Mouse (Mus musculus): ENCODE measurements around the gene Rcn3. TPM values are rescaled to one million over a fixed set of nuclear protein-coding genes. Genes with fewer than 3 reads are reported as not detected.

Rcn3 gene
- polyA plus RNA-seq, 1 experiment from 2014 or later = 339 TPM

- H3K4me3 ChIP-seq (ENCODE audit: low read depth, low read length) = no peak overlapping the region
- no peaks in the 10 kb centered on the region for H3K27me3 ChIP-seq (ENCODE audit: control insufficient read depth, insufficient read depth, low read length)
- H3K4me2 ChIP-seq = no peak overlapping the region
- 85% methylated on average over 17 of the region's 17 CpGs for WGBS (ENCODE audit: insufficient replicate concordance)
- H3K9ac ChIP-seq (ENCODE audit: low read depth, low read length) = no peak overlapping the region
- no peaks in the 10 kb centered on the region for H3K9me3 ChIP-seq (replicated peaks; ENCODE audit: control insufficient read depth, low read length)
- H3K36me3 ChIP-seq (ENCODE audit: control insufficient read depth, insufficient read depth, low read length) = peaks cover 39% of the 10 kb centered on the region
- H3K27ac ChIP-seq (ENCODE audit: low read depth, low read length) = no peak overlapping the region
- no peak for ATAC-seq (replicated peaks; ENCODE audit: insufficient number of reproducible peaks, low FRiP score, low TSS enrichment)
- H3K4me1 ChIP-seq (ENCODE audit: control insufficient read depth, insufficient read depth, low read length) = peaks cover 12% of the 10 kb centered on the region; the same call in 1 of the 2 replicates
Measured at GRCm38 (mm10) chr7:45088597-45088996, 3.4 kb downstream of the Rcn3 start.

GRCm38 (mm10) chr7:45086084-45086483, 5.9 kb downstream of the Rcn3 start:
- Histone ChIP-seq H3K4me2 (no peak overlapping the region), H3K4me3 (ENCODE audit: low read depth, low read length) (no peak overlapping the region), H3K4me1 (ENCODE audit: control insufficient read depth, insufficient read depth, low read length) (peaks cover 7% of the 10 kb centered on the region; the same call in 1 of the 2 replicates), H3K27ac (ENCODE audit: low read depth, low read length) (no peak overlapping the region), H3K36me3 (ENCODE audit: control insufficient read depth, insufficient read depth, low read length) (peaks cover 47% of the 10 kb centered on the region), H3K27me3 (ENCODE audit: control insufficient read depth, insufficient read depth, low read length) (no peaks in the 10 kb centered on the region), H3K9me3 (replicated peaks; ENCODE audit: control insufficient read depth, low read length) (no peaks in the 10 kb centered on the region; the same call in 1 of the 2 replicates), H3K9ac (ENCODE audit: low read depth, low read length) (no peak overlapping the region)
- ATAC-seq (replicated peaks; ENCODE audit: insufficient number of reproducible peaks, low FRiP score, low TSS enrichment) = no peak
- WGBS (ENCODE audit: insufficient replicate concordance) = 73% methylated on average over 4 of the region's 4 CpGs

- ATAC-seq (replicated peaks; ENCODE audit: insufficient number of reproducible peaks, low FRiP score, low TSS enrichment) = no peak
- Histone ChIP-seq H3K4me3 (ENCODE audit: low read depth, low read length) (no peak overlapping the region), H3K36me3 (ENCODE audit: control insufficient read depth, insufficient read depth, low read length) (peaks cover 41% of the 10 kb centered on the region), H3K4me1 (ENCODE audit: control insufficient read depth, insufficient read depth, low read length) (no peaks in the 10 kb centered on the region), H3K27me3 (ENCODE audit: control insufficient read depth, insufficient read depth, low read length) (no peaks in the 10 kb centered on the region), H3K4me2 (no peak overlapping the region), H3K27ac (ENCODE audit: low read depth, low read length) (no peak overlapping the region), H3K9ac (ENCODE audit: low read depth, low read length) (0 out of 2 replicates have a peak overlapping the region, but pooled peaks have one; percentile 16), H3K9me3 (replicated peaks; ENCODE audit: control insufficient read depth, low read length) (no peaks in the 10 kb centered on the region; the same call in 1 of the 2 replicates)
- WGBS (ENCODE audit: insufficient replicate concordance) = 76% methylated on average over 22 of the region's 22 CpGs
Measured at GRCm38 (mm10) chr7:45083300-45083890, 8.6 kb downstream of the Rcn3 start.

GRCm38 (mm10) chr7:45082401-45083299, 9.4 kb downstream of the Rcn3 start:
- 59% methylated on average over 25 of the region's 25 CpGs for WGBS (ENCODE audit: insufficient replicate concordance)
- H3K4me1 ChIP-seq (ENCODE audit: control insufficient read depth, insufficient read depth, low read length) = no peaks in the 10 kb centered on the region
- no peak overlapping the region for H3K27ac ChIP-seq (ENCODE audit: low read depth, low read length)
- H3K36me3 ChIP-seq (ENCODE audit: control insufficient read depth, insufficient read depth, low read length) = peaks cover 37% of the 10 kb centered on the region
- no peak overlapping the region for H3K9ac ChIP-seq (ENCODE audit: low read depth, low read length)
- H3K4me3 ChIP-seq (ENCODE audit: low read depth, low read length) = no peak overlapping the region
- no peaks in the 10 kb centered on the region; the same call in 1 of the 2 replicates for H3K9me3 ChIP-seq (replicated peaks; ENCODE audit: control insufficient read depth, low read length)
- H3K27me3 ChIP-seq (ENCODE audit: control insufficient read depth, insufficient read depth, low read length) = no peaks in the 10 kb centered on the region
- peak overlapping the region; percentile 12; the same call in 1 of the 2 replicates for H3K4me2 ChIP-seq
- ATAC-seq (replicated peaks; ENCODE audit: insufficient number of reproducible peaks, low FRiP score, low TSS enrichment) = no peak

- peaks cover 27% of the 10 kb centered on the region for H3K36me3 ChIP-seq (ENCODE audit: control insufficient read depth, insufficient read depth, low read length)
- no peaks in the 10 kb centered on the region; the same call in 1 of the 2 replicates for H3K9me3 ChIP-seq (replicated peaks; ENCODE audit: control insufficient read depth, low read length)
- no peak overlapping the region for H3K9ac ChIP-seq (ENCODE audit: low read depth, low read length)
- 51% methylated on average over 5 of the region's 5 CpGs for WGBS (ENCODE audit: insufficient replicate concordance)
- no peak overlapping the region for H3K4me2 ChIP-seq
- no peaks in the 10 kb centered on the region for H3K27me3 ChIP-seq (ENCODE audit: control insufficient read depth, insufficient read depth, low read length)
- no peaks in the 10 kb centered on the region; the same call in 1 of the 2 replicates for H3K4me1 ChIP-seq (ENCODE audit: control insufficient read depth, insufficient read depth, low read length)
- H3K4me3 ChIP-seq (ENCODE audit: low read depth, low read length) = no peak overlapping the region
- ATAC-seq (replicated peaks; ENCODE audit: insufficient number of reproducible peaks, low FRiP score, low TSS enrichment) = no peak
- H3K27ac ChIP-seq (ENCODE audit: low read depth, low read length) = no peak overlapping the region
Measured at GRCm38 (mm10) chr7:45081016-45081415, 11.0 kb downstream of the Rcn3 start.

- under 1% methylated on average over 10 of the region's 10 CpGs for WGBS (ENCODE audit: insufficient replicate concordance)
- ATAC-seq (replicated peaks; ENCODE audit: insufficient number of reproducible peaks, low FRiP score, low TSS enrichment) = no peak
Measured at GRCm38 (mm10) chr7:45079856-45080255, 12.2 kb downstream of the Rcn3 start.

GRCm38 (mm10) chr7:45078513-45078912, 13.5 kb downstream of the Rcn3 start:
- H3K27ac ChIP-seq (ENCODE audit: low read depth, low read length) = no peak overlapping the region
- H3K36me3 ChIP-seq (ENCODE audit: control insufficient read depth, insufficient read depth, low read length) = peaks cover 16% of the 10 kb centered on the region
- 31% methylated on average over 9 of the region's 9 CpGs for WGBS (ENCODE audit: insufficient replicate concordance)
- ATAC-seq (replicated peaks; ENCODE audit: insufficient number of reproducible peaks, low FRiP score, low TSS enrichment) = no peak
- no peak overlapping the region for H3K4me3 ChIP-seq (ENCODE audit: low read depth, low read length)
- no peak overlapping the region for H3K4me2 ChIP-seq
- H3K9ac ChIP-seq (ENCODE audit: low read depth, low read length) = no peak overlapping the region
- no peaks in the 10 kb centered on the region; the same call in 1 of the 2 replicates for H3K9me3 ChIP-seq (replicated peaks; ENCODE audit: control insufficient read depth, low read length)
- H3K27me3 ChIP-seq (ENCODE audit: control insufficient read depth, insufficient read depth, low read length) = no peaks in the 10 kb centered on the region
- peaks cover 13% of the 10 kb centered on the region for H3K4me1 ChIP-seq (ENCODE audit: control insufficient read depth, insufficient read depth, low read length)

More at GRCm38 (mm10) chr7:45079856-45080255, 12.2 kb downstream of the Rcn3 start:
- no peaks in the 10 kb centered on the region for H3K27me3 ChIP-seq (ENCODE audit: control insufficient read depth, insufficient read depth, low read length)
- H3K4me1 ChIP-seq (ENCODE audit: control insufficient read depth, insufficient read depth, low read length) = peaks cover 12% of the 10 kb centered on the region
- peaks cover 20% of the 10 kb centered on the region for H3K36me3 ChIP-seq (ENCODE audit: control insufficient read depth, insufficient read depth, low read length)
- H3K27ac ChIP-seq (ENCODE audit: low read depth, low read length) = no peak overlapping the region
- H3K4me3 ChIP-seq (ENCODE audit: low read depth, low read length) = no peak overlapping the region
- H3K4me2 ChIP-seq = no peak overlapping the region
- H3K9ac ChIP-seq (ENCODE audit: low read depth, low read length) = no peak overlapping the region
- H3K9me3 ChIP-seq (replicated peaks; ENCODE audit: control insufficient read depth, low read length) = no peaks in the 10 kb centered on the region; the same call in 1 of the 2 replicates

GRCm38 (mm10) chr7:45077829-45078228, 14.2 kb downstream of the Rcn3 start:
- no peaks in the 10 kb centered on the region for H3K27me3 ChIP-seq (ENCODE audit: control insufficient read depth, insufficient read depth, low read length)
- H3K9ac ChIP-seq (ENCODE audit: low read depth, low read length) = no peak overlapping the region
- WGBS (ENCODE audit: insufficient replicate concordance) = 91% methylated on average over 2 of the region's 2 CpGs
- H3K27ac ChIP-seq (ENCODE audit: low read depth, low read length) = no peak overlapping the region
- H3K4me2 ChIP-seq = no peak overlapping the region
- H3K9me3 ChIP-seq (replicated peaks; ENCODE audit: control insufficient read depth, low read length) = no peaks in the 10 kb centered on the region; the same call in 1 of the 2 replicates
- no peak overlapping the region for H3K4me3 ChIP-seq (ENCODE audit: low read depth, low read length)
- H3K4me1 ChIP-seq (ENCODE audit: control insufficient read depth, insufficient read depth, low read length) = peaks cover 13% of the 10 kb centered on the region
- H3K36me3 ChIP-seq (ENCODE audit: control insufficient read depth, insufficient read depth, low read length) = peaks cover 9% of the 10 kb centered on the region
- ATAC-seq (replicated peaks; ENCODE audit: insufficient number of reproducible peaks, low FRiP score, low TSS enrichment) = no peak

Data from heart, embryonic 11.5 days (tissue).